Mouse (Mus musculus) cerebellum, postnatal 36 days (tissue): ENCODE results near the gene Ube2j1.

Experiments used
- DNase-seq, 2 experiments: peaks; one replicate each; pipeline ENCODE4 v3.0.0; 2021 to 2022; ENCODE audit warnings: mixed read lengths in 2 of 2

The Ube2j1 gene

DNA sequence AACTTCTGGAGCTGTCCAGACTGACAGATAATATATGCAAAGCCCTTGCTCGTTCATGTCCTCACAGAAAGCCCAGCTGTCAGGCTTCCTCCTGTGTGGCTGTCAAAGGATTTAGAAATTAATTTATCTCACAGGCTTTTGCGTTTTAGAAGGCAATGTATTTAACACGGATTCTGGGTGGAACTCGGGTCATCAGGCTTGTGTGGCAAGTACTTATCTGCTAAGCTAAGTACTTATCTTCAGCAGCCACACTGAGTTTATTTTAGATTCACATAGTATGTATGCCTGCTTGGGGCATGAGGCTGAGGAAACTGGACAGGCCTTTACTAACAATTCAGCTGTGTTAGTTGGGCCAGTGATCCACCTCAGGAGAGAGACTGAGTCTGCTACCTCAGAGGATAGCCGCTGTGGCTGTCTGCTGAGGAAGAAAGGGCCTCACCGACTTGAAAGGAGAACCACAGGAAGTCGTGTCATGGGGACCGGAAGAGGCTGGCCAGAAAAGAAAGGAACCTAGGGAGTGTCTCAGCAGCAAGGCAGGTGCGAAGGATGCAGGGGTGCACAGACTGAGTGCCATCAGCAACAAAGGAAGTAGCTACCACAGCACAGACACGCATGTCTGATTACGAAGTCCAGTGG is 41.4 kb downstream of the Ube2j1 start:
- no peak for DNase-seq

DNA sequence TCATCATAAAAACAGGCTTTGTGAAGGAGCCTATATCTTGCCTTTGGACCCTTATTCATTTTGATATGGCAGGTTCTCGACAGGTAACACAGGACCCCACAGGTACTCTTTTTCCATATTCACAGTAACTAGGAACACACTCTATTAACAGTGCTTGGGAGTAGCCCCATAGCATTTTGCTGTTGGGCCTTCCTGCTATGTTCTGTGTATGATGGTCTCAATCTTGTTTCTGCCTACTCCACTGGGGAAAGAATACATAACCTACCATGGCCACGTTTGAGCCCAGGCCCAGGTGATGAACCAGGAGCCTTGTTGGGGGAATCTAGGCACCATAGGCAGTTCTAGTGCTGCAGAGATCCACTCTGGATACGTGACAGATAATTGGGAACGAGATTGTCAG is 43.2 kb downstream of the Ube2j1 start:
- DNase-seq: no peak

DNA sequence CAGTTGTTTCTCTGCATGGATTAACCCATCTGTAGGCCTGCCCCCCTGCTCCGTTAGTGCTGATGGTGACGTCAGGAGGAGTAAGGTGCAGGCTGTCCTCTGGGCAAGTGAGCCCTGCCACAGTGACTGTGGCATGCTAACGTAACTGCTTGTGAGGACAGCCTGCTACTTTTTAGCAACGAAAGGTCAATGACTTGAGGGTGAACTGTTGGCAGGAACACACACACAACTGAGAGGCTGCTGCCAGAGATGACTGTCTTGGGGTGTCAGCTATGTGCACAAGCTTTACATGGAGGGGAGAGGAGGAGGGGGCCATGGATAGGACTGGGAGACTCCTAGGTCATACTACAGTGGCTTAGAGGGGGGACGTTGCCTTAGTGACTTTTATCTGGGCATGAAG is 43.6 kb downstream of the Ube2j1 start:
- no peak for DNase-seq

DNA sequence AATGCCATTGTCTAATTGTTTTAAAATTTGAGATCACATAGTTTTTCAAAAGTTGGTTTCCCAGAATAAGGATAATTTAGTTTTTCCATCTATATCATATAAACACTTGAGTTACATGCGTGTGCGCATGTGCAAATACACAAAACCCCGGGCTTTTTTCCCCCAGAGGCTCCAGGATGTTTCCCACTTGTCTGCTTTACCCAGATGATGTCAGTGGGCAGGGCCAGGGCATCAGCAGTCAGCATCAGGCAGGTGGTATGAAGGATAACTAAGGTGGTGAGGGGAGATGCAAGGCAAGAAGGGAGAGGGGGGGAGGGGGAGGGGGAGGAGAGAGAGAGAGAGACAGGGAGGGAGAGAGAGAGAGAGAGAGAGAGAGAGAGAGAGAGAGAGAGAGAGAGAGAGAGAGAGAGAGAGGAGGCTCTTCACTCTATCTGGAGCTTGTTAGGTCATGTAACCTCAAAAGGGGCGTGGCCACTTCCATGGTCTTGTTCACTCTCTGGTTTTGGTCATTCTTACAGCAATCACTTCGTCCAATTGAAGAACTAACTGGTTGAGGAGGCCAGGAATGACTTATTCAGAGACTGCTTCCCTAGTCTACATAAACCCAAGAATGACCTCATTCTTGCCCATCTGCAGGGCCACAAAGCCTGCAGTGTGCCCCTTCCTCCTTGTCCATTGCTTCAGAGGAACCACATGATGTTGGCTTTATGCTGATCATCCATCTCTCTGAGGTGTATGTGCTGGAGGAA is 44.7 kb downstream of the Ube2j1 start:
- DNase-seq: no peak

DNA sequence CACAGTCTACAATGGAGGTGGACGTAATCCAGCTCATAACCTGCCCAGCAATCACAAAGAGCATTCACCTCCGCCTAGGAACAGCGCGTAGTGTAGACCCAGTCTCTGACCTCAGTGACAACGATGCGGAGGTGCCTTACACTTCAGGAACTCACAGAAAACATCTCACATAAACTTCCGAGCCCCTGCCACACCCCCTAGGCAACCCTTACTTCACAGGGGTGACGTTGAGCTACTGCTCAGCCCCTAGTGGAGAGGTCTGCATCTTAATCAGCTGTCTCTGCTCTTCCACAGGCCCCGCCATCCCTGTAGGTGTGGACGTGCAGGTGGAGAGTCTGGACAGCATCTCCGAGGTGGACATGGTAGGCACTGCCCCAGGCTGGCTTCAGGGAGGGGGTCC is 45.9 kb downstream of the Ube2j1 start:
- DNase-seq: no peak

DNA sequence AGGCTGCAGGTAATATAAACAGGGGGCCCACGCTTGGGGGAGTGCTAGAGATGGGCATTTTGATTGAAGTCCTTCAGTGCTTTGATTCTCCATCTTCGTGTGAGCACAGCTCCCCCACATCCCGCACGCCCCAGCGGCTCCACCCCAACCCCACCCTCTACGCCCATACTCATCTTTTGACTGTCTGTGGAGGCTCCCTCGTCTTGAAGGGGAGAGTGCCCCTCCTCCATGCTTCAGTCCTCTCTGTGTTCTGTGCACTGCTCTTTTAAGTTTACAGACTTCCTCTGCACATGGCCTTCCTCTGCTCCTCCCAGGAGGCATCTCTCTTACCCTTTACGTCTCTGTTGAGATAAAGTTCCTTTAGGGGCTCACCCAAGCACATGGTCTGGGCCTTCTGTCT is 46.5 kb downstream of the Ube2j1 start:
- no peak for DNase-seq

DNA sequence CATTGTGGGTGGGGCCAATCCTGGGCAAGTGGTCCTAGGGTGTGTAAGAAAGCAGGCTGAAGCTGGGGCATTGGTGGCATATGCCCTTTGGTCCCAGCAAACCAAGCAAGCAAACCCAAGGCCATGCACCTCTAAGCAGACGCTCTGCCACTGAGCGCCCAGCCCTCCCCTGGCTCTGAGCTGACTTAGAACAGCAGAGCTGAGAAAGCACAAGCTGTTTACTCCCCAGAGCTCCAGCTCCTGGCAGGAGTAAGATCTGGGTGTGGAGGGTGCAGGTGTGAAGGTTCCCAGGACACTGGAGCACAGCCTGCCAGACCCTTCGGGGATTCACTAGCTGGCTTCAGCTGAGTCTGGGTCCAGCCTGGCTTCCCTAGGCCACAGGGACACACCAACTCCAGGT is 47.3 kb downstream of the Ube2j1 start:
- no peak for DNase-seq

DNA sequence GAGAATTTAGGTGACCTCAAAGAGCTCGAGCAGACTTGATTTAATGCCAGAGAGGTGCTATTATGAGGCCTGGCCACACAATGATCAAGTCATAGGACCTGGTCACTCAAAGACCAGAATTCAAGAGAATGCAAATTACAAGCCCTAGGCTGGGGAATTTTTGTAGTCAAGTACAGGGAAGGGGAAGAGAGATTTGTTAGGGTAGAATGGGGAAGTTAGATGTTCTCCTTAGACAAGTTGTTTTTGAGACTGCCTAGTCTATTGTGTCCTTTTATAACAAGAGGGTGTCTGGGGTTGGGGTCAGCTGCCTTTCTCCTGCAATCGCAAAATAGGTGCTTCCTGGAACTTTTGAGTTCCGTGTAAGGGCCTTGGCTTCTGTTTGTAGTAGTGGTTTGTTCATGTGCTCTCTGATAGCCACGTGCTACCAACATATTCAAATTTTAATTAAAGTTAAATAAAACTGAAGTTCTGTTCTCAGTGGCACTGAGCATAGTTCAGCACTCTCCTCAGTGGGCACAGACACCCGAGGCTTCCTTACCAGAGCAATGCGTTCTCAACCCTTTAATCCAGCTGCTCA is 68.0 kb downstream of the Ube2j1 start:
- no peak for DNase-seq
